Mouse (Mus musculus): ENCODE results near the gene Cnnm2.

DNA sequence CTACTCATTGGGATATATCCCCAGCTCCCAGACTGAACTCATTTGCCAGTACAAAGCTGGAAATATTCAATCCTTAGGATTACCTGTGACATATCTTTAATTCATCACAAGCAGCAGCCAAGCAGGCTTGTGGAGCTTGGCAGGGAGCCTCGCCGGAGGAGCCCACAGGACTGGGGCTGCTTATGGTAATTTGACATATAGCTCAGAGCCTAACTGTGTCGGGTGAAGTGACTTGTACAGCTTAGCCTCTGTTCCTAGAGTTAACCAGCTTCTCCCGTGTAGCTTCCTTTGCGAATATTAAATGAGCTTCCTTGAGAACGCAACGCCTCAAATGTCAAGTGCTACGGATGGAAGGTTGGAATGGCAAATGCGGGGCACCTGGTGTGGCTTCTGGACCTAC is 16.7 kb upstream of the Cnnm2 start:
- TF ChIP-seq CTCF (IDR thresholded peaks at IDR 0.05; ENCODE audit: insufficient read depth, low read depth, low read length) (no peak), POLR2A (IDR thresholded peaks at IDR 0.05; ENCODE audit: insufficient read depth, low read depth, low read length) (no peak)

Data from olfactory bulb, adult 2 months (tissue).